Mouse (Mus musculus): ENCODE results near the gene Ccdc120.

DNA sequence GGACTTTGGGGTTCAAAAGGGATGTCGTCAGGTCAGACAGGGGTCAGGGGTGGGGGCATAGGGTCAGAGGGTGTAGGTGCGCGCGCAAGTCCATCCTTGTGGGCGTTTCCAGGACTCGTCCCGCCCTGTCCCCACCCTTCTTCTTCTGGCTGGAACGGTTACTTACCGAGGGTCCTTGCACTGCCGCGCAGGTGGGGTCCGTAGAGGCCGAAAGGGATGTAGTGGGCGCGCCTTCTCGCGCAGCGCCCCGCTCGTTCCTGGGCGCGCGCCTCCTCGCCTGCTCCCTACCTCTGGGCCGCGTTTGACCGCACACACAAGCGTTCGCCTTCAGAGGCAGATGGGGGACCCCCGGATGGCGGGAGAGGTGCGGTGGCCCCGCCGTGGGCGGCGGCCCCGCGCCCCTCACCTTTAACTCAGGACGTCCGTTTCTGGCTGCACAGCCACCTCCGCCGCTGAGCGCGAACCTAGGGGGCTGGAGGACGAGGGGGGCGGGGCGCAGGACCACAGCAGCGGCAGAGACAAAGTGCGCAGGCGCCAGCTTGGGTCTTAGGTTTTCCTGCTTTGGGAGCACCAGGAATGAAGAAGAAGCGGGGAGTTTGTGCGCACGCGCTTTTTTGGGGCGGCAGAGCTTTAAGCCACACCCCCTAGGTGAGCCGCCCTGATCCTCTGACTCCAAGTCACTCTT, at the start of gene Ccdc120:
- no peak for TF ChIP-seq CTCF (IDR thresholded peaks at IDR 0.05; ENCODE audit: low read depth, low read length)
- TF ChIP-seq GATA2 (IDR thresholded peaks at IDR 0.05; ENCODE audit: borderline replicate concordance, low read depth, low read length): no peak
- no peak for TF ChIP-seq GATA1 (IDR thresholded peaks at IDR 0.05; ENCODE audit: borderline replicate concordance, low read length)
- no peak for TF ChIP-seq TAL1 (conservative IDR thresholded peaks at IDR 0.05; ENCODE audit: low read depth, low read length)
